ENCODE assay signal across 8 mouse cellular contexts in genomic region chr11:76529352-76530141, GRCm38 (mm10).
DNase-seq lines count a peak whose midpoint lies in the region; ATAC-seq and TF ChIP-seq lines count a peak whose summit lies in the region.

No protein-coding gene starts in this region.

- no peak overlapping the region for H3K27ac ChIP-seq in liver, adult 2 months (replicated peaks; ENCODE audit: insufficient read depth, low read depth, low read length)
- no peak overlapping the region for H3K27ac ChIP-seq in liver, embryonic 11.5 days (ENCODE audit: low read depth, low read length)

- DNase-seq in cerebellum, postnatal 14 days = peak; percentile 39 to 62
- DNase-seq in cerebellum, adult 18-20 months = no peak
- peak; percentile 16 for DNase-seq in liver, adult 2 months (ENCODE audit: extremely low read depth, low read depth, low spot score)
- DNase-seq in liver, embryonic 11.5 days (ENCODE audit: low spot score) = no peak
- DNase-seq in brain, adult 2 months (ENCODE audit: low read depth, low spot score) = peak; percentile 94
- peak; percentile 39 for DNase-seq in lung, postnatal 14 days
- no peak for DNase-seq in retina, postnatal 1 day
- no peak for DNase-seq in neural tube, embryonic 10.5 days (ENCODE audit: extremely low spot score, low spot score)

- H3K79me2 ChIP-seq in liver, adult 2 months (ENCODE audit: control insufficient read depth, insufficient read depth, low read length) = no peaks in the 10 kb centered on the region

- no peak for TF ChIP-seq CTCF in liver, adult 2 months (IDR thresholded peaks at IDR 0.05; ENCODE audit: low read depth, low read length)

- H3K4me1 ChIP-seq in liver, adult 2 months (ENCODE audit: control insufficient read depth, insufficient read depth, low read length) = no peaks in the 10 kb centered on the region
- H3K4me1 ChIP-seq in liver, embryonic 11.5 days (replicated peaks; ENCODE audit: control insufficient read depth, insufficient read depth, low read length) = peaks cover 4% of the 10 kb centered on the region; the same call in 1 of the 2 replicates

- H3K4me3 ChIP-seq in liver, adult 2 months (ENCODE audit: insufficient read depth, low read depth, low read length) = no peak overlapping the region
- H3K4me3 ChIP-seq in liver, embryonic 11.5 days (ENCODE audit: low read depth, low read length) = no peak overlapping the region

- H3K27me3 ChIP-seq in liver, adult 2 months (ENCODE audit: control insufficient read depth, insufficient read depth, low read length) = no peaks in the 10 kb centered on the region
- no peaks in the 10 kb centered on the region; the same call in 1 of the 2 replicates for H3K27me3 ChIP-seq in liver, embryonic 11.5 days (replicated peaks; ENCODE audit: control insufficient read depth, insufficient read depth, low read length)

- no peaks in the 10 kb centered on the region for H3K36me3 ChIP-seq in liver, adult 2 months (ENCODE audit: control insufficient read depth, insufficient read depth, low read length)
- no peaks in the 10 kb centered on the region for H3K36me3 ChIP-seq in liver, embryonic 11.5 days (ENCODE audit: control insufficient read depth, insufficient read depth, low read length)

- TF ChIP-seq POLR2A in liver, adult 2 months (IDR thresholded peaks at IDR 0.05; ENCODE audit: extremely low read depth, insufficient read depth, low read length) = no peak

- H3K4me2 ChIP-seq in liver, embryonic 11.5 days = no peak overlapping the region

- WGBS in liver, adult 2 months = 75% methylated on average over 6 of the region's 6 CpGs
- WGBS in liver, embryonic 11.5 days = 70% methylated on average over 6 of the region's 6 CpGs

- no peak overlapping the region for H3K9ac ChIP-seq in liver, adult 2 months (ENCODE audit: low read depth, low read length)
- no peak overlapping the region for H3K9ac ChIP-seq in liver, embryonic 11.5 days (ENCODE audit: low read depth, low read length)

- no peaks in the 10 kb centered on the region for H3K9me3 ChIP-seq in liver, embryonic 11.5 days (ENCODE audit: control insufficient read depth, low read length)

- no peak for ATAC-seq in liver, embryonic 11.5 days (replicated peaks; ENCODE audit: low FRiP score)

Comparison
In these comparisons a context has a peak if more than half of its experiments do, and no peak if none do; other contexts are left out.
1. DNase-seq: peak in cerebellum, postnatal 14 days (2 of 2), liver, adult 2 months (single experiment), brain, adult 2 months (single experiment) and lung, postnatal 14 days (single experiment); none in cerebellum, adult 18-20 months (0 of 2), liver, embryonic 11.5 days (single experiment), retina, postnatal 1 day (single experiment) and neural tube, embryonic 10.5 days (single experiment).